8 mouse cellular contexts compared by ENCODE assay signal in the genomic region with DNA sequence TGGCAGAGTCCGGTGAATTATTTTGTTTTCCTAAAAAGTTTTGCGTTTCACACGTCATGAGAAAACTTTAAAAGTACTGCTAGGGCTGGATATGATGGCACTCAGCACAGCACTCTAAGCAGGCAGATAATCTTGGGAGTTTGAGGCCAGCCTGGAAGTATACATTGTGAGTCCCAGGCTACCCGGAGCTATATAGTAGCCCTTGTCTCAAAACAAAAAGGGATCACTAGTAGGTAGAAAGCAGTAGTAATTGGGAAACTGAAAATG. TPM values are rescaled to one million over a fixed set of nuclear protein-coding genes. Genes with fewer than 3 reads are reported as not detected.
DNase-seq lines count a peak whose midpoint lies in the region; ATAC-seq and TF ChIP-seq lines count a peak whose summit lies in the region.

No protein-coding gene starts in this region.

- TF ChIP-seq POLR2A in cerebellum, adult 2 months (IDR thresholded peaks at IDR 0.05; ENCODE audit: borderline replicate concordance, insufficient read depth, low read length) = no peak
- TF ChIP-seq POLR2A in spleen, adult 2 months (IDR thresholded peaks at IDR 0.05; ENCODE audit: low read depth, low read length) = no peak

- no peaks in the 10 kb centered on the region for H3K36me3 ChIP-seq in spleen, adult 2 months (ENCODE audit: control insufficient read depth, insufficient read depth, low read length)
- H3K36me3 ChIP-seq in limb, embryonic 15.5 days = no peaks in the 10 kb centered on the region

- peak overlapping the region; percentile 82 for H3K4me3 ChIP-seq in cerebellum, adult 2 months (replicated peaks; ENCODE audit: insufficient read depth, low read depth, low read length)
- H3K4me3 ChIP-seq in spleen, adult 2 months (ENCODE audit: extremely low read depth, insufficient read depth, insufficient read length) = peak overlapping the region; percentile 65; the same call in 1 of the 2 replicates
- peak overlapping the region; percentile 90 for H3K4me3 ChIP-seq in limb, embryonic 15.5 days

- no peak for ATAC-seq in limb, embryonic 15.5 days (ENCODE audit: insufficient number of reproducible peaks, low FRiP score, low TSS enrichment, low read depth)

- H3K4me1 ChIP-seq in cerebellum, adult 2 months (ENCODE audit: control insufficient read depth, insufficient read depth, low read length) = no peaks in the 10 kb centered on the region
- H3K4me1 ChIP-seq in spleen, adult 2 months (ENCODE audit: control insufficient read depth, insufficient read depth, insufficient read length) = peaks cover under 1% of the 10 kb centered on the region; the same call in 1 of the 2 replicates
- H3K4me1 ChIP-seq in limb, embryonic 15.5 days = peaks cover 20% of the 10 kb centered on the region

- H3K9ac ChIP-seq in limb, embryonic 15.5 days = peak overlapping the region; percentile 76

- TF ChIP-seq CTCF in cerebellum, adult 2 months (IDR thresholded peaks at IDR 0.05; ENCODE audit: borderline replicate concordance, insufficient read depth, low read depth, low read length) = no peak
- no peak for TF ChIP-seq CTCF in spleen, adult 2 months (IDR thresholded peaks at IDR 0.05; ENCODE audit: extremely low read depth, insufficient read depth, insufficient read length, insufficient replicate concordance)

- no peaks in the 10 kb centered on the region for H3K9me3 ChIP-seq in limb, embryonic 15.5 days

- WGBS in cerebellum, adult 2 months = 16% methylated on average over 4 of the region's 4 CpGs
- 24% methylated on average over 4 of the region's 4 CpGs for WGBS in spleen, adult 2 months
- 12% methylated on average over 4 of the region's 4 CpGs for WGBS in limb, embryonic 15.5 days

- peak overlapping the region; percentile 60 for H3K4me2 ChIP-seq in limb, embryonic 15.5 days

- peak overlapping the region; percentile 29; the same call in 1 of the 2 replicates for H3K27ac ChIP-seq in cerebellum, adult 2 months (ENCODE audit: insufficient read depth, low read length)
- peak overlapping the region; percentile 86; the same call in 1 of the 2 replicates for H3K27ac ChIP-seq in spleen, adult 2 months (ENCODE audit: insufficient read depth, low read length)
- H3K27ac ChIP-seq in limb, embryonic 15.5 days = peak overlapping the region; percentile 96

- H3K27me3 ChIP-seq in cerebellum, adult 2 months (ENCODE audit: control insufficient read depth, insufficient read depth, low read length) = no peaks in the 10 kb centered on the region
- H3K27me3 ChIP-seq in spleen, adult 2 months (ENCODE audit: control insufficient read depth, insufficient read depth, low read length) = no peaks in the 10 kb centered on the region
- no peaks in the 10 kb centered on the region for H3K27me3 ChIP-seq in limb, embryonic 15.5 days

- no peak for DNase-seq in cerebellum, adult 2 months
- DNase-seq in cerebellum, adult 8-10 months = no peak
- no peak for DNase-seq in spleen, adult 2 months (ENCODE audit: low read depth in 1 of 2, low spot score in 2 of 2)
- DNase-seq in spleen, adult 12 weeks (ENCODE audit: low spot score) = no peak
- no peak for DNase-seq in frontal cortex, adult 2 months (ENCODE audit: extremely low spot score in 1 of 2, low spot score in 1 of 2)
- no peak for DNase-seq in ovary, postnatal 14 days (ENCODE audit: low spot score)
- no peak for DNase-seq in thymus, postnatal 4 days

RNA-seq across cellular contexts. Expression of a gene that starts 0.6 kb away (rescaled TPM):
- 12.7 and 14.5 TPM in 2 replicates for polyA plus RNA-seq in cerebellum, adult 2 months (2012; rRNA removed)
- polyA plus RNA-seq in spleen, adult 2 months (2012; rRNA removed) = 1.3 and 1.4 TPM in 2 replicates
- polyA plus RNA-seq in limb, embryonic 15.5 days (2015; fragmentation: Nextera tagmentation; extraction: Ambion mirVana) = 7.2 and 10.2 TPM in 2 replicates
- 14.3 and 15.9 TPM in 2 replicates for polyA plus RNA-seq in frontal cortex, adult 2 months (2012; rRNA removed)

RNA-seq across cellular contexts. Expression of a gene that starts 2.9 kb away (rescaled TPM):
- 162 and 170 TPM in 2 replicates for polyA plus RNA-seq in cerebellum, adult 2 months (2012; rRNA removed)
- 26.6 and 28.6 TPM in 2 replicates for polyA plus RNA-seq in spleen, adult 2 months (2012; rRNA removed)
- polyA plus RNA-seq in limb, embryonic 15.5 days (2015; fragmentation: Nextera tagmentation; extraction: Ambion mirVana) = 237 and 241 TPM in 2 replicates
- 234 and 238 TPM in 2 replicates for polyA plus RNA-seq in frontal cortex, adult 2 months (2012; rRNA removed)

RNA-seq across cellular contexts. Expression of a gene that starts 36.0 kb away (rescaled TPM):
- polyA plus RNA-seq in cerebellum, adult 2 months (2012; rRNA removed) = 41.0 and 41.8 TPM in 2 replicates
- polyA plus RNA-seq in spleen, adult 2 months (2012; rRNA removed) = 22.7 TPM in 2 replicates
- polyA plus RNA-seq in limb, embryonic 15.5 days (2015; fragmentation: Nextera tagmentation; extraction: Ambion mirVana) = 79.2 and 83.8 TPM in 2 replicates
- polyA plus RNA-seq in frontal cortex, adult 2 months (2012; rRNA removed) = 30.2 and 33.3 TPM in 2 replicates

Comparison
In these comparisons a context has a peak if more than half of its experiments do, and no peak if none do; other contexts are left out.
1. H3K27ac ChIP-seq: peak in every context shown above with its lines; median percentile 96 in limb, embryonic 15.5 days; 86 in spleen, adult 2 months; 29 in cerebellum, adult 2 months.